Mouse (Mus musculus): ENCODE results near the gene Gm17349.

- no peak for TF ChIP-seq MAFK (IDR thresholded peaks at IDR 0.05; ENCODE audit: insufficient read depth, low read depth, low read length)
- TF ChIP-seq ZNF384 (IDR thresholded peaks at IDR 0.05; ENCODE audit: low read depth, low read length), result no peak
- no peak for TF ChIP-seq CHD2 (IDR thresholded peaks at IDR 0.05; ENCODE audit: low read depth, low read length)
- TF ChIP-seq HCFC1 (IDR thresholded peaks at IDR 0.05; ENCODE audit: borderline replicate concordance, insufficient read depth, low read length), result no peak
Measured at GRCm38 (mm10) chr15:99688712-99689111, 16.6 kb downstream of the Gm17349 start.
